ENCODE assay signal across 8 mouse cellular contexts in the genomic region with DNA sequence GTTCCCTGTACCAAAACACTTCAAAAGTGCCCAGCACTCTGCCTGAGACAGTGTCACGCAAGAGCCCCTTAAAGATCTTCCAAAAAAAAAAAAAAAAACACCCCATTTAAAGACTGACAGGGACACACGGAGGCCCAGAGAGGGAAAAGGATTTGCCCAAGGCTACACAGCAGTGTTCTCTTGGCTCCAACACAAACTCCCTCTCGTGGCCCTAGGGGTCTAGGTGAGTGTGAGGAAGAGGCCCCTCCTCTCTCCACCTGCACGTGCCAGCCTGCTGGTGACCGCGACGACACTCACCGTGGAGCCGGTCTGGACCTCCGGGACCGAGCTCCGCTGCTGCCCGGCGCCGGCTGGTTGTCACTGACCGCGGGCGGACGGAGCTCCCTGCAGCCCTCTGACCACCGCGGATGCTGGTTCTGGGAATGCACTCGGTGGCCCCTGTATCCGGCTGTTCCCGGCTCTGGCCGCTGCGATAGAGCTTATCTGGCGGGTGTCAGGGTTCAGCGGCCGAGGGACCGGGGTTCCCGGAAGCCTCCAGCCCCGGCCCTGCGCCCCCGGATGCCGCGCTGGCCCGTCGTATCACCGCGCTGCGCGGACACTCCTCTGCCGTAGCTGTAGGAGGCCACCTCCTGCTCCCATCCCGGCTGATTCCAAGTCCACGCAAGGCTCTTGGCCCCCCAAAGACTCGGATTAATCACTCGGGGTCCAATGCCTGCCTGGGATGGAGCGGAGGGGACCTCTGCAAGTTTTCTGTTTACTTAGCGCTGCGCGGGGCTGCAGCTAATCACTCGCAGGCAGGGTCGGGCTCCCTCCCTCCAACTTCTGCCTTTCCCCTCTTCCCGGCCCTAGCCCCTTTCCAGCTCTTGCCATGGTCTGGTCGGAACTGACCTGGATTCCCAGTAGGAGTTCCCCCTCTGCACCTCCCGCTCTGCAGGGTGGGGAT. TPM values are rescaled to one million over a fixed set of nuclear protein-coding genes. Genes with fewer than 3 reads are reported as not detected.
A peak's percentile ranks its signal among the peaks of the same experiment; 100 is the strongest.
DNase-seq lines count a peak whose midpoint lies in the region; ATAC-seq and TF ChIP-seq lines count a peak whose summit lies in the region.

No protein-coding gene starts in this region.

- peaks cover 21% of the 10 kb centered on the region for H3K27me3 ChIP-seq in forebrain, embryonic 11.5 days (ENCODE audit: control insufficient read depth, insufficient read depth, low read length)
- peaks cover 33% of the 10 kb centered on the region for H3K27me3 ChIP-seq in hindbrain, embryonic 15.5 days
- peaks cover 3% of the 10 kb centered on the region; the same call in 1 of the 2 replicates for H3K27me3 ChIP-seq in liver, embryonic 11.5 days (replicated peaks; ENCODE audit: control insufficient read depth, insufficient read depth, low read length)

- H3K4me1 ChIP-seq in forebrain, embryonic 11.5 days (replicated peaks; ENCODE audit: control insufficient read depth, insufficient read depth, low read length) = peaks cover 12% of the 10 kb centered on the region
- peaks cover 14% of the 10 kb centered on the region for H3K4me1 ChIP-seq in hindbrain, embryonic 15.5 days (replicated peaks)
- peaks cover 28% of the 10 kb centered on the region for H3K4me1 ChIP-seq in liver, embryonic 11.5 days (replicated peaks; ENCODE audit: control insufficient read depth, insufficient read depth, low read length)
- H3K4me1 ChIP-seq in olfactory bulb, adult 2 months (ENCODE audit: control insufficient read depth, insufficient read depth, low read length) = peaks cover 12% of the 10 kb centered on the region

- H3K4me3 ChIP-seq in forebrain, embryonic 11.5 days (ENCODE audit: low read depth, low read length) = peak overlapping the region; percentile 38
- H3K4me3 ChIP-seq in hindbrain, embryonic 15.5 days = peak overlapping the region; percentile 35
- peak overlapping the region; percentile 51 for H3K4me3 ChIP-seq in liver, embryonic 11.5 days (ENCODE audit: low read depth, low read length)
- H3K4me3 ChIP-seq in olfactory bulb, adult 2 months (ENCODE audit: insufficient read depth, low read depth, low read length) = peak overlapping the region; percentile 28

- under 1% methylated on average over 56 of the region's 56 CpGs for WGBS in forebrain, embryonic 11.5 days
- WGBS in hindbrain, embryonic 15.5 days = under 1% methylated on average over 56 of the region's 56 CpGs
- WGBS in liver, embryonic 11.5 days = under 1% methylated on average over 56 of the region's 56 CpGs
- WGBS in olfactory bulb, adult 2 months = 2% methylated on average over 56 of the region's 56 CpGs

- peak; percentile 30; the same call in 1 of the 2 replicates for ATAC-seq in forebrain, embryonic 11.5 days (replicated peaks; ENCODE audit: low FRiP score)
- ATAC-seq in hindbrain, embryonic 15.5 days (ENCODE audit: low FRiP score, low read depth) = peak; percentile 40; the same call in 1 of the 2 replicates
- ATAC-seq in liver, embryonic 11.5 days (replicated peaks; ENCODE audit: low FRiP score) = peak; percentile 88

- no peak; the same call in 1 of the 2 replicates for TF ChIP-seq CTCF in olfactory bulb, adult 2 months (IDR thresholded peaks at IDR 0.05; ENCODE audit: insufficient read depth, low read depth, low read length)

- H3K27ac ChIP-seq in forebrain, embryonic 11.5 days (ENCODE audit: low read depth, low read length) = no peak overlapping the region
- H3K27ac ChIP-seq in hindbrain, embryonic 15.5 days (replicated peaks) = no peak overlapping the region
- peak overlapping the region; percentile 71 for H3K27ac ChIP-seq in liver, embryonic 11.5 days (ENCODE audit: low read depth, low read length)
- H3K27ac ChIP-seq in olfactory bulb, adult 2 months (ENCODE audit: insufficient read depth, low read depth, low read length) = no peak overlapping the region

- no peaks in the 10 kb centered on the region for H3K36me3 ChIP-seq in forebrain, embryonic 11.5 days (ENCODE audit: control insufficient read depth, insufficient read depth, low read length)
- H3K36me3 ChIP-seq in hindbrain, embryonic 15.5 days = no peaks in the 10 kb centered on the region
- peaks cover 3% of the 10 kb centered on the region; the same call in 1 of the 2 replicates for H3K36me3 ChIP-seq in liver, embryonic 11.5 days (ENCODE audit: control insufficient read depth, insufficient read depth, low read length)

- H3K9me3 ChIP-seq in forebrain, embryonic 11.5 days (ENCODE audit: control insufficient read depth, low read length) = no peaks in the 10 kb centered on the region
- H3K9me3 ChIP-seq in hindbrain, embryonic 15.5 days = no peaks in the 10 kb centered on the region
- no peaks in the 10 kb centered on the region; the same call in 1 of the 2 replicates for H3K9me3 ChIP-seq in liver, embryonic 11.5 days (ENCODE audit: control insufficient read depth, low read length)

- DNase-seq in right cerebral cortex, postnatal 4 days = peak; percentile 15
- no peak for DNase-seq in right cerebral cortex, adult 18-20 months
- peak; percentile 71 for DNase-seq in forebrain, embryonic 11.5 days (ENCODE audit: low spot score)
- DNase-seq in liver, embryonic 11.5 days (ENCODE audit: low spot score) = peak; percentile 80
- no peak for DNase-seq in layer of hippocampus, postnatal 36 days
- no peak for DNase-seq in frontal cortex, postnatal 14 days (ENCODE audit: low spot score in 2 of 2)

- no peak for TF ChIP-seq POLR2A in olfactory bulb, adult 2 months (IDR thresholded peaks at IDR 0.05; ENCODE audit: insufficient read depth, low read depth, low read length)

- H3K4me2 ChIP-seq in forebrain, embryonic 11.5 days (ENCODE audit: low read depth, low read length, severe bottlenecking) = peak overlapping the region; percentile 65
- H3K4me2 ChIP-seq in hindbrain, embryonic 15.5 days = peak overlapping the region; percentile 71
- H3K4me2 ChIP-seq in liver, embryonic 11.5 days = peak overlapping the region; percentile 86

- H3K9ac ChIP-seq in forebrain, embryonic 11.5 days (ENCODE audit: low read length) = peak overlapping the region; percentile 51
- 0 out of 2 replicates have a peak overlapping the region, but pooled peaks have one; percentile 33 for H3K9ac ChIP-seq in hindbrain, embryonic 15.5 days
- peak overlapping the region; percentile 47 for H3K9ac ChIP-seq in liver, embryonic 11.5 days (ENCODE audit: low read depth, low read length)

RNA-seq across cellular contexts. Expression of gene Pard6b, which starts 30.5 kb away (rescaled TPM):
- 12.4 and 13.7 TPM in 2 replicates for polyA plus RNA-seq in forebrain, embryonic 11.5 days (2014; fragmentation: Nextera tagmentation; extraction: Ambion mirVana)
- polyA plus RNA-seq in hindbrain, embryonic 15.5 days (2015; fragmentation: Nextera tagmentation; extraction: Ambion mirVana) = 5.8 and 7.2 TPM in 2 replicates
- polyA plus RNA-seq in liver, embryonic 11.5 days (2014; fragmentation: Nextera tagmentation; extraction: Ambion mirVana) = 6.0 and 6.1 TPM in 2 replicates
- polyA plus RNA-seq in olfactory bulb, adult 2 months (2012; ENCODE audit: insufficient read depth, insufficient read length, low replicate concordance, missing spikeins) = not detected in 2 replicates
- total RNA-seq in layer of hippocampus, postnatal 36 days (2021) = 1 to 10 TPM; 4.1 to 4.3 TPM

RNA-seq across cellular contexts. Expression of gene Ripor3, which starts 39.9 kb away (rescaled TPM):
- polyA plus RNA-seq in forebrain, embryonic 11.5 days (2014; fragmentation: Nextera tagmentation; extraction: Ambion mirVana) = 0.72 and 1.00 TPM in 2 replicates
- polyA plus RNA-seq in hindbrain, embryonic 15.5 days (2015; fragmentation: Nextera tagmentation; extraction: Ambion mirVana) = 0.32 and 0.45 TPM in 2 replicates
- 3.1 and 3.6 TPM in 2 replicates for polyA plus RNA-seq in liver, embryonic 11.5 days (2014; fragmentation: Nextera tagmentation; extraction: Ambion mirVana)
- polyA plus RNA-seq in olfactory bulb, adult 2 months (2012; ENCODE audit: insufficient read depth, insufficient read length, low replicate concordance, missing spikeins) = not detected in 2 replicates
- under 1 TPM; 0.10 to 0.28 TPM for total RNA-seq in layer of hippocampus, postnatal 36 days (2021)

Comparison
In these comparisons a context has a peak if more than half of its experiments do, and no peak if none do; other contexts are left out.
1. DNase-seq: peak in right cerebral cortex, postnatal 4 days (single experiment), forebrain, embryonic 11.5 days (single experiment) and liver, embryonic 11.5 days (single experiment); none in right cerebral cortex, adult 18-20 months (single experiment), layer of hippocampus, postnatal 36 days (0 of 2) and frontal cortex, postnatal 14 days (0 of 2).
2. ATAC-seq: peak in every context shown above with its lines; median percentile 88 in liver, embryonic 11.5 days; 40 in hindbrain, embryonic 15.5 days; 30 in forebrain, embryonic 11.5 days.
3. Peak in every context shown above with its lines, with median percentiles within 50 percentile points of each other: H3K4me2 ChIP-seq, H3K4me3 ChIP-seq and H3K9ac ChIP-seq.